Mouse (Mus musculus) layer of hippocampus, postnatal 36 days (tissue): ENCODE data around the gene Sec61a2. TPM values are rescaled to one million over a fixed set of nuclear protein-coding genes. Genes with fewer than 3 reads are reported as not detected.
A peak's percentile ranks its signal among the peaks of the same experiment; 100 is the strongest.

Source experiments
- DNase-seq, 2 experiments: peaks; one replicate each; pipeline ENCODE4 v3.0.0; 2022
- total RNA-seq, 2 experiments: library from RNA; stranded (reverse); gene quantifications; 2 replicates each; pipeline ENCODE4 v1.2.3; 2021

Gene Sec61a2
- total RNA-seq, 2 experiments from 2014 or later, result 92.0 to 108 TPM

- no peak for DNase-seq
Measured at GRCm38 (mm10) chr2:5888865-5889264, 6.4 kb downstream of the Sec61a2 start.

- DNase-seq, result no peak
Measured at GRCm38 (mm10) chr2:5877446-5877845, 17.8 kb downstream of the Sec61a2 start.

DNA sequence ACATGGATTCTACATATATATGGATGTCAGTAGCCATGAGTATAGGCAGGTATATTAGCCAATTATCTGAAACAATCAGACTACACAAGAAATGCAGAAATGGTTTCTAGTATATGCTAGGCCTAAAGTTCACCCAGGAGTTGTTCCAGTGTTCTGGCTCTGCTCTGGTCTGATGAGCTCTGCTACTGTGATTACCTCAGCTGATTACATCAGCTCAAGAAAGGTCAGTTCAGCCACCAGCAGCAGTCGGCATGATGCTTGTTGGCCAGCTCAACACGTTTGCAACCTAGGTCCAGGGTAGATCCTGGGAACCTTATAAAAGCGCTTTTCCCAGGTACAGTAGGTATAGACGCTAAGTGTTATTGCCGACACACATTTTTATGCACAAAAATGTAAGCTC is 25.5 kb downstream of the Sec61a2 start:
- DNase-seq, result no peak

GRCm38 (mm10) chr2:5867681-5868080 is 27.6 kb downstream of the Sec61a2 start:
- DNase-seq, result no peak

DNA sequence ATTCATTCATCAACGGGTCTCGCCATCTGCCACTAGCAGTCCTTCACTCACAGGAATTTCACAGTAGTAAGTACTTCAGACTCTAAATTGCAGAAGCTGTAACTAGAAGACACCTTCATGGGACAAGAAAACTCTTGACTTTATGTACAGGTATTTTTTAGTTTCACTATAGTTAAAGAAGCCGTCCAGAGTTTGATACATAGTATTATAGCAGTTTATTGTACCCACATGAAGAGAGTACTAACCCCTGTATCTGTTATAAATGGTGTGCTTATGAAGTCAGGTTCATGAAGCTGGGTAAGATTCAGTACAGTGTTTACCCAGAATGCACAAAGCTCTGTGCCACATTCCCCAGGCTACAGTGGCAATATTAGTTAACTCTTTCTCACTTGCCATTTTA is 32.4 kb downstream of the Sec61a2 start, which contains the start of gene Gm13199:
Gene Gm13199, minus strand, starts transcription at position 101 of the 400 bp plus-strand sequence.
- DNase-seq, result no peak

DNA sequence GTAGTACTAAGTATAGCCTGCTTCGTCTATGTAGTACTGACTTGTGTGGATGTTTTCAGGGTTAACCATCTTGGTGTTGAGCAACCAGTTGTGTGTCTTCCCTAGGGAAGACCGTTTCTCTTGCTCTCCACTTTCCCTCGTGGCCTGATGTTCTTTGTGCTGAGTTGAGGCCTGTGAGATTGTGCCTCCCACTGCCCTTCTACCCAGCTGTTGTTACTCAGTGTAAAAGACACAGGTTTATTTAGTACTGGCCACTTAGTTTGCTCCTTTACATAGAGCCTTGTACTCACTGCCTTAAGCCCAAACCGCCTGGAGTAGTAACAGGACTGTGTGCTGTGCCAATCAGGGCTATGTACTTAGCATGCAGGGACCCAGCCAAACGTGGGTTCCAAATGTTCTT is 43.4 kb downstream of the Sec61a2 start:
- peak; percentile 18 to 23 for DNase-seq

GRCm38 (mm10) chr2:5851116-5851515 is 44.1 kb downstream of the Sec61a2 start:
- no peak for DNase-seq

- DNase-seq, result no peak
Measured at GRCm38 (mm10) chr2:5845826-5846225, 49.4 kb downstream of the Sec61a2 start.

DNA sequence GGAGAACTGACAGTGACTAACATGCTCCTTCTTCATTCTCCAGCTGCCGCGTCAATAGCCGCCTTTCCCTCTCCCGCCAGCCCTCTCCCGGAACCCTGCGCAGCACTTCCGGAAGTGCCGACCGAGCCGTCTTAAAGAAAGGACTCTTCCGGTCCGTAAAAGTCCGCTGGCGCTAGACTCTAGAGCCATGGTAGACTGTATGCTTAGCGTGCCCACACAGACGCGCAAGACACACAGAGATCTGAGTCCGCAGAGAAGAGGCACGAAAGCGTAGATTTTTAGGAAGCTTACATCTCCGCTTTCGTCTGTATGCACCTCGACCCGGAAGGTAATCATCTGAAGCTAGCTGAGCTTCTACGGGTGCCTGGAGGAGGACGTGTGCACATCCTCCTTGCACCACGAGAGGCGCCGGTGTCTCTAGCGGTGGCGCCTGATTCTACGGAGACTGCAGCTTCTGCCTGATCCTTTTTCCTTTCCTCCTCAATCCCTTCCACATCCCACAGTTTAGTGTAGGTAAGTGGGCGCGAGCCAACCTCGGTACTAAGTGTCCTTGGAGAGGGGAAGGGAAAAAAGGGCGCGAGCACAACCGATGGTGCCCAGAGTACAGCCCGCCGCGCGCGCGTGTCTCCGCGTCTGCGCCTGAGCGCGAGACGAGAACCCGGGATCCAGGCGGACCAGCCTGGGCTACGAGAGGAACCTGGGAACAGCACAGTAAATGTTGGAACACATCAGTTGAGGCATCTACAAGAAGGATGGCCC is 50.2 kb downstream of the Sec61a2 start, which contains the start of the genes Nudt5 and Cdc123:
Gene Nudt5, plus strand, starts transcription at position 147 of the 759 bp plus-strand sequence.
Gene Cdc123, minus strand, starts transcription at position 292 of the 759 bp plus-strand sequence.
- peak; percentile 87 to 90 for DNase-seq

DNA sequence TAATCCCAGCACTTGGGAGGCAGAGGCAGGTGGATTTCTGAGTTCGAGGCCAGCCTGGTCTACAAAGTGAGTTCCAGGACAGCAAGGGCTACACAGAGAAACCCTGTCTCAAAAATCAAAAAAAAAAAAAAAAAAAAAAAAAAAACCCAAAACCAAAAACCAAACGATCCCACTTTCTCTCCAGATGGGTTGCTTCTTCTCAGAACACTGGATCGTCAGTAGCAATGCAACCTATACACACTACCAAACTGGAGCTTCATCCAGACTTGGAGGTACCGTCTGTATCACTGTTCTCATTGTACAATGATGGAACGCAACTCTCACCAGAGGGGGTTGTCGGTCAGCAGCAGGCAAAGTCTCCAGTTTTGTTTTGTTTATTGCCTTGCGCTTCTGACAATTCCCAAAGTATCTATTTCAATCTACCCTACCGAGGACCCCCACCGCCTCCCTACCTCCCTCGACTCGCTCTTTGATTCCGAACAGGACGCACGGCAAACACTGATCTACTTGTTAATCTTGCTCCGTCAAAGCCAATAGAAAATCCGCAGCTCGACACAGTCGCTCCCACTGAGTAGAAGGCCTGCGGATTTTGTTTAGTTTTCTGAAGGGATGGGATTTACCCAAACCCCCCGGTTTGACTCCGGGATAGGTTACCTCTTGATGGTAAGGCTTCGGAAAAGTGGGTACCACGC is 50.9 kb downstream of the Sec61a2 start:
- DNase-seq, result no peak

- no peak for DNase-seq
Measured at GRCm38 (mm10) chr2:5840815-5841214, 54.4 kb downstream of the Sec61a2 start.

DNA sequence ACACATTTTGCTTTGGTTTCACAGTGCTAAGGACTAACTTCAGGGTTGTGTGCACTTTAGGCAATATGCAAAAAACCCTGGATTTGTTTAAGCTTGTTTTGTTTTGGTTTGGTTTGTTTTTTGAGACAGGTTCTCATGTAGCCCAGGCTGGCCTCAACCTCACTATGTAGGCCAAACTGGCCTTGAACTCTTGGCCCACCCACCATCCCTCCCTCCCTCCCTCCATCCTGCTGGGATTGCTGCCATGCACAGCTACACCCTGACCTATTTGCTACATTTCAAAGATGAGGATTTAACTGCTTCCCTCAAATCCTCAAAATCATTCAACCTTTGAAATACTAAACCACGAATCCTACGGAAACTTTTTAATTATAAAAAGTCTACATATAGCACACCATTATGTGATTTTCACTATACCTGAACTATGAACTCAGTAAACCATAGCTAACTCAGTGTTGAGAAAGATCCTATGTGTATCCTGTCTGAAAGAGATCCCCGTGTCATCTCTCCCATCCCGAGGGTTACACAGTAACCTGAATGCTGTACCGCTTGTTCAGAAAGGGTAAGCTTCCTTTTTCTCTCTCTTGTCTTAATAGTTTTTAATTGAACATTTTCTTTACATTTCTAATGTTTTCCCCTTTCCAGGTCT is 69.8 kb downstream of the Sec61a2 start:
- no peak for DNase-seq

DNA sequence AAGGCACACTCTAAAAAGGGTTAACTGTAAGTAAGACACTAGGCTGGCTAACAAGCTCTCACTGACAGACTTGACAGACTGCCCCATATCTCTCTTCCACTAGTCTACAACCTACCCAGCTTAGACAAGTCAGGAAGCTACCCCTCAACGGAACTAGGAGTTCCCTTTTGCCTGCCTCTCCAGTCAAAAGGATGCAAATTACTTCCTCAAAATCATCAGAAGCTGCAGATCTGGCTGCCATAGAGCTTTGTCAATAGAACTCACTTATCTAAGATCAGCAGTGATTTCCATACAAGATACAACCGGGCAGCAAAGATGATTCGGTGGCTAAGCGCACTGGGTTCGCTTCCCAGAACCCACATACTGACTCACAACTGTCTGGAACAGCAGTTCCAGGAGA is 70.5 kb downstream of the Sec61a2 start:
- DNase-seq, result no peak

DNA sequence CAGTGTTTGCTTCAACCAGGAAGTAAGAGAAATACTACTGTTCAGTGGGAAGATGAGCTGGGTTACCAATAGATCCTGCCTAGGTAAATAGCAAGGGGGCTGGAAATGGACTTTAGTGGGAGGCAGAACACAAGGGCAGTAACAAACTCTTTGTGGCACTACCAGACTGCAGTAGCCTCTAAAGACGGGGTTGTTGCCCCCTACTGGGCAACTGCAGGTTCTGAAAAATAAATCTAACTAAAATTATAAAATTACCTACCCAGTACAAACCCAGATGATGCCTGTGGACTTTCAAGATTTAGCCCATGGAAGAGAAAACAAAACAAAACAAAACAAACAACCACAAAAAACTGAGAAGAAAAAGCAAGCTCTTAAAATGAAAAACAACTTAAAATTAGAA is 71.0 kb downstream of the Sec61a2 start:
- DNase-seq, result no peak

DNA sequence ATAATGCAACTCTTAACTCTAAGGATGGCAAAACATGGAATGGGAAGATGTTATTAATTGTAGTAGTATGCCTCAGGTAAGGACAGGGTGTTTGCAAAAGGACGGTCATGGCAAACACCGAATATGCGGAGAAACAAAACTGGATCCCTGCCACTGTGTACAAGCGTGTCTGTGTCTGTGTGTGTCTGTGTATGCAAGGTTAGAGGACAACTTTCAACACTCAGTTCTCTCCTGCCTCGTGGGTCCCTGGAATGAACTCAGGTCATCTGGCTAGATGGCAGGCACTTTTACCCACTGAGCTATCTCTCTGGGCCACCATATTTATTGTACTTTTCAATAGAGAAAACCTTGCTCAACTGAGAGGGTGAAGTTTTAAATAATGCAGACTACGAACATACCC is 72.8 kb downstream of the Sec61a2 start:
- no peak for DNase-seq

- DNase-seq, result no peak
Measured at GRCm38 (mm10) chr2:5821264-5821663, 74.0 kb downstream of the Sec61a2 start.

Other genes with a start within 250 kb of the Sec61a2 start
- 100 to 1,000 TPM; 168 to 171 TPM for gene Camk1d, start 180.9 kb downstream of the Sec61a2 start, total RNA-seq
- 10 to 100 TPM; 24.3 TPM for gene Nudt5, start 50.4 kb downstream of the Sec61a2 start, total RNA-seq
- 100 to 1,000 TPM; 141 to 155 TPM for gene Cdc123, start 50.3 kb downstream of the Sec61a2 start, total RNA-seq
- 1 to 10 TPM; 2.8 to 3.3 TPM for gene Gm13199, start 32.5 kb downstream of the Sec61a2 start, total RNA-seq
- 1 to 10 TPM; 8.2 to 8.9 TPM for gene Dhtkd1, start 47.4 kb upstream of the Sec61a2 start, total RNA-seq
- gene Upf2, start 56.0 kb upstream of the Sec61a2 start, total RNA-seq, result 10 to 100 TPM; 46.4 to 48.2 TPM
- gene Proser2, start 234.8 kb upstream of the Sec61a2 start, total RNA-seq, result 1 to 10 TPM; 2.2 to 2.3 TPM